Mouse (Mus musculus) thymus, adult 2 months (tissue): Measurements from ENCODE around the gene Knl1. TPM values are rescaled to one million over a fixed set of nuclear protein-coding genes. Genes with fewer than 3 reads are reported as not detected.

Source experiments
- DNase-seq: peaks from one replicate; pipeline ENCODE4 v3.0.0; 2021
- H3K27ac ChIP-seq: fragments of 200-500 bp; 2 replicates; pipeline ENCODE4 v1.5.1; 2012; ENCODE audit warnings: low read length, control low read depth; ENCODE audit not compliant: control insufficient read depth, insufficient read depth
- H3K27me3 ChIP-seq: fragments of 200-500 bp; 2 replicates; pipeline ENCODE4 v1.6.1; 2012; ENCODE audit warnings: mild to moderate bottlenecking, low read length, moderate library complexity, mixed read lengths; ENCODE audit not compliant: control insufficient read depth, insufficient read depth
- H3K36me3 ChIP-seq: fragments of 200-500 bp; 2 replicates; pipeline ENCODE4 v1.6.1; 2012; ENCODE audit warnings: mild to moderate bottlenecking, low read length, moderate library complexity; ENCODE audit not compliant: control insufficient read depth, insufficient read depth
- H3K4me1 ChIP-seq: fragments of 200-500 bp; replicated peaks from 2 replicates; pipeline ENCODE4 v1.6.1; 2012; ENCODE audit warnings: low read length; ENCODE audit not compliant: control insufficient read depth, insufficient read depth
- H3K4me3 ChIP-seq: fragments of 200-500 bp; 2 replicates; pipeline ENCODE4 v1.5.1; 2012; ENCODE audit warnings: mild to moderate bottlenecking, low read length, control low read depth, moderate library complexity; ENCODE audit not compliant: control insufficient read depth, insufficient read depth
- CTCF ChIP-seq: fragments of 200-500 bp; IDR thresholded peaks from 2 replicates; pipeline ENCODE4 v1.5.1; 2012; ENCODE audit warnings: mild to moderate bottlenecking, control low read depth, low read length, moderate library complexity, borderline replicate concordance; ENCODE audit not compliant: control insufficient read depth, poor library complexity, insufficient read depth; ENCODE audit errors: extremely low read depth
- POLR2A ChIP-seq: fragments of 200-500 bp; IDR thresholded peaks from 2 replicates; pipeline ENCODE4 v1.6.1; 2012; ENCODE audit warnings: mild to moderate bottlenecking, low read length, control low read depth, moderate library complexity; ENCODE audit not compliant: control insufficient read depth, poor library complexity, insufficient read depth; ENCODE audit errors: extremely low read depth
- WGBS: fragments of 180-500 bp; shearing (Covaris S2); methylation state at CpG from one replicate; pipeline ENCODE4 v1.1.7; 2018; 5-methylcytosine and 5-hydroxymethylcytosine counted together
- polyA plus RNA-seq: library from polyadenylated mRNA; depleted of rRNA; stranded (reverse); fragments of >200 nt; gene quantifications from 2 replicates; pipeline ENCODE4 v1.2.3, GENCODE M21; 2012

The Knl1 gene
- polyA plus RNA-seq, 1 experiment = 3.8 TPM

- DNase-seq = no peak
- peak overlapping the region; percentile 98 for H3K4me3 ChIP-seq
- H3K36me3 ChIP-seq = peaks cover 9% of the 10 kb centered on the region; the same call in 1 of the 2 replicates
- H3K4me1 ChIP-seq = no peaks in the 10 kb centered on the region; the same call in 1 of the 2 replicates
- 21% methylated on average over 7 of the region's 7 CpGs for WGBS
- no peak for TF ChIP-seq CTCF
- no peak for TF ChIP-seq POLR2A
- no peaks in the 10 kb centered on the region for H3K27me3 ChIP-seq
- no peak overlapping the region for H3K27ac ChIP-seq
Observed at GRCm38 (mm10) chr2:119035397-119035745, 11.5 kb upstream of the Knl1 start.

DNA sequence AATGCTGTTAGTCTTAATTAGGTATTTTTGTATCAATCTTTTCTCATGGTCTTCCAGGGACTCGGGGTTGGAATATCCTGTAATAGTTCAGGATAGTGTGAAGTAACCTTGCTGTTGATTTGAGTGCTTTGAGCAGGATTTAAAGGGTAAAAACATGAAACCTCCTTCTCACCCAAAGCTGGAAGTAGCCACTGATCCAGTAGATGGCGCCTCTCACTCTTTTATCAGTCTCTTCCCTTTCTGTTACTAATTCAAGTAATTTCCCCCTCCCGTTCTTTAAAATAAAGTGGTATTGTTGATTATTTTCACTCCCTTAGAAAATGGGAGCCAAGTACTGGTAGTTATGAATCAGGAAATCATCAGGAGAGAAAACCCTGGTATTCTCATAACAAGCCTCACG, 6.0 kb upstream of the Knl1 start:
- Histone ChIP-seq H3K4me3 (no peak overlapping the region), H3K27me3 (no peaks in the 10 kb centered on the region), H3K4me1 (no peaks in the 10 kb centered on the region), H3K36me3 (peaks cover 9% of the 10 kb centered on the region; the same call in 1 of the 2 replicates), H3K27ac (no peak overlapping the region)
- DNase-seq = peak; percentile 42
- WGBS = 45% methylated on average over 4 of the region's 4 CpGs
- no peak for TF ChIP-seq CTCF
- TF ChIP-seq POLR2A = no peak

DNA sequence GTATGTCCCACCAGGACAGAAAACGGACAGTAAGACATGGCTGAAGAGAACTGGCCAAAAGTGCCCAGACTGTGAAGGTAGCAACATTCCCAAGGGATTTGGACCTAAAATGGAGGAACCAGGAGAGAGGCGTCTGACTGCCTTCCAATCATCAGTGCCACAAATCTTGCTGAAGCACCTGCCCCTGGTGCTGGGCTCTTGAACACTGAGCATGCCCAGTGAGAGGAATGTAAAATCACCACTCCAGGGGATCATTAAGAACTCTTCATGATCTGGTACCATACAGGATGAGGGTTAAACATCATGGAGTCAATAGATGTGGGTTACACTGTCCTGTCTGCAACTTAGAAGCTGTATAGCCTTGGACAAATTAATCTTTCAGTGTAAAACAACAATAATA, 1.8 kb upstream of the Knl1 start:
- TF ChIP-seq POLR2A = no peak
- DNase-seq = no peak
- Histone ChIP-seq H3K4me1 (no peaks in the 10 kb centered on the region), H3K27me3 (no peaks in the 10 kb centered on the region), H3K36me3 (no peaks in the 10 kb centered on the region), H3K4me3 (no peak overlapping the region), H3K27ac (no peak overlapping the region)
- 97% methylated on average over 2 of the region's 2 CpGs for WGBS

GRCm38 (mm10) chr2:119047849-119048248, 930 bp downstream of the Knl1 start:
- 21% methylated on average over 4 of the region's 4 CpGs for WGBS
- no peaks in the 10 kb centered on the region for H3K36me3 ChIP-seq
- peak overlapping the region; percentile 26 for H3K4me3 ChIP-seq
- H3K27ac ChIP-seq = no peak overlapping the region
- DNase-seq = no peak
- TF ChIP-seq CTCF (no peak), POLR2A (no peak)
- no peaks in the 10 kb centered on the region for H3K4me1 ChIP-seq
- H3K27me3 ChIP-seq = no peaks in the 10 kb centered on the region

GRCm38 (mm10) chr2:119050132-119050650, 3.3 kb downstream of the Knl1 start:
- Histone ChIP-seq H3K36me3 (no peaks in the 10 kb centered on the region), H3K27ac (no peak overlapping the region), H3K27me3 (no peaks in the 10 kb centered on the region), H3K4me3 (no peak overlapping the region), H3K4me1 (no peaks in the 10 kb centered on the region)
- no peak for DNase-seq
- TF ChIP-seq POLR2A (no peak), CTCF (no peak)
- WGBS = 53% methylated on average over 4 of the region's 4 CpGs

DNA sequence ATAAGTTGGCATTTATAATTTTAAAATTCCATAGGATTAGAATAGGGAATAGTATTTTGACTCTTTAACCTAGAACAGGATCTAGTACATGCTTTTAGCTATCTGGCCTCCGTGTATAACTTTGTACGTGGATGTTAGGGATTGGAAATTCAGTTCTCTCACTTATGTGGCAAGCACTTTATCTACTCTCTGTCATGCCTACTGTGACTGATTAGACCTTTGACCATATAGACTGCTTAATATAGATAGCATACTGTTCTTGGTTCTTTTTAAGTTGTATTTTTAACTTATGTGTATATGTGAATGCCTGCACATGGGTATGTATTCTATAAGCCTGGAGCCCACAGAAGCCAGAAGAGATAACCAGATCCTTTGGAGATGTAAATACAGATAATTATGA, 13.2 kb downstream of the Knl1 start:
- Histone ChIP-seq H3K27me3 (no peaks in the 10 kb centered on the region), H3K4me3 (no peak overlapping the region), H3K36me3 (peaks cover 31% of the 10 kb centered on the region), H3K27ac (no peak overlapping the region), H3K4me1 (no peaks in the 10 kb centered on the region)
- TF ChIP-seq CTCF (no peak), POLR2A (no peak)
- no peak for DNase-seq
- WGBS = 100% methylated on average over 2 of the region's 2 CpGs

DNA sequence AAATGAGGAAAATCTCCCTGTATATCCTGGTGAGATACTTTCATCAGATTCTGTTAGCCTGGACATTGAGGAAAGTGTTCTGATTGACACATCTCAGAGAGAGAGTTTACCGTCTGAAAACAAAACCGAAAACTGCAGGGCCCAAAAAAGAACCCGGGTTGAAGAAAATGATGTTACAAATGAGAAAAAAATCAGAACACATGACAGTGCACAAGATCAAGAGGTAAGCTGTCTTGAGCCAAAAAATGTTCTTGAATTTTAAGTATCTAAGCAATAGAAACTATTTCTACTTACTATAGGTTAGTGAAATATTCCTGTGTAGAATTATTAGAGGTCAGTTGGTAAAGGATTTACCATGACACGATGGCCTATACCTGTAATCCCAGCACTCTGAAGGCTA, 25.5 kb downstream of the Knl1 start:
- WGBS = 93% methylated on average over 4 of the region's 4 CpGs
- Histone ChIP-seq H3K27me3 (no peaks in the 10 kb centered on the region), H3K4me3 (no peak overlapping the region), H3K27ac (no peak overlapping the region), H3K4me1 (no peaks in the 10 kb centered on the region), H3K36me3 (peaks cover 38% of the 10 kb centered on the region)
- no peak for DNase-seq
- TF ChIP-seq CTCF (no peak), POLR2A (no peak)
